Mouse (Mus musculus) ES-Bruce4 (cell line): ENCODE data around the gene Pdzd2. TPM values are rescaled to one million over a fixed set of nuclear protein-coding genes. Genes with fewer than 3 reads are reported as not detected.
A peak's percentile ranks its signal among the peaks of the same experiment; 100 is the strongest.

Experiments
- H3K27ac ChIP-seq: 2 replicates; pipeline ENCODE4 v1.5.1; 2012; ENCODE audit warnings: low read length, inconsistent platforms; ENCODE audit not compliant: insufficient read depth
- H3K27me3 ChIP-seq: 2 replicates; pipeline ENCODE4 v1.6.1; 2012; ENCODE audit warnings: mild to moderate bottlenecking, low read length, inconsistent platforms; ENCODE audit not compliant: control insufficient read depth, poor library complexity, insufficient read depth, severe bottlenecking
- H3K36me3 ChIP-seq: 2 replicates; pipeline ENCODE4 v1.6.1; 2012; ENCODE audit warnings: inconsistent platforms, mild to moderate bottlenecking, low read length, moderate library complexity; ENCODE audit not compliant: control insufficient read depth, poor library complexity, insufficient read depth, severe bottlenecking
- H3K4me1 ChIP-seq: one replicate; pipeline ENCODE4 v1.8.1; 2011; ENCODE audit warnings: low read length; ENCODE audit not compliant: control insufficient read depth, insufficient read depth
- H3K4me3 ChIP-seq: 2 replicates; pipeline ENCODE4 v1.5.1; 2011; ENCODE audit warnings: low read depth, mild to moderate bottlenecking, low read length
- H3K9ac ChIP-seq: 2 replicates; pipeline ENCODE4 v1.6.1; 2012; ENCODE audit warnings: low read depth, mild to moderate bottlenecking, inconsistent platforms; ENCODE audit not compliant: poor library complexity, severe bottlenecking
- H3K9me3 ChIP-seq: replicated peaks from 2 replicates; pipeline ENCODE4 v1.6.1; 2012; ENCODE audit warnings: mild to moderate bottlenecking, low read length, inconsistent platforms; ENCODE audit not compliant: control insufficient read depth, poor library complexity, insufficient read depth, severe bottlenecking
- CTCF ChIP-seq: IDR thresholded peaks from one replicate; pipeline ENCODE4 v1.8.1; 2011; ENCODE audit warnings: low read depth, low read length
- EP300 ChIP-seq: IDR thresholded peaks from 2 replicates; pipeline ENCODE4 v1.6.1; 2011; ENCODE audit warnings: low read depth, low read length; ENCODE audit not compliant: insufficient read depth
- POLR2A ChIP-seq: IDR thresholded peaks from one replicate; pipeline ENCODE4 v1.8.1; 2011; ENCODE audit warnings: low read length; ENCODE audit not compliant: insufficient read depth
- polyA plus RNA-seq: library from polyadenylated mRNA; stranded (reverse); fragments of >200 nt; gene quantifications from 2 replicates; pipeline ENCODE4 v1.2.4, GENCODE M21; 2011; ENCODE audit warnings: low read depth; ENCODE audit not compliant: missing spikeins, insufficient read depth, insufficient read length

Pdzd2 gene
- polyA plus RNA-seq, 1 experiment: 7.3 TPM

DNA sequence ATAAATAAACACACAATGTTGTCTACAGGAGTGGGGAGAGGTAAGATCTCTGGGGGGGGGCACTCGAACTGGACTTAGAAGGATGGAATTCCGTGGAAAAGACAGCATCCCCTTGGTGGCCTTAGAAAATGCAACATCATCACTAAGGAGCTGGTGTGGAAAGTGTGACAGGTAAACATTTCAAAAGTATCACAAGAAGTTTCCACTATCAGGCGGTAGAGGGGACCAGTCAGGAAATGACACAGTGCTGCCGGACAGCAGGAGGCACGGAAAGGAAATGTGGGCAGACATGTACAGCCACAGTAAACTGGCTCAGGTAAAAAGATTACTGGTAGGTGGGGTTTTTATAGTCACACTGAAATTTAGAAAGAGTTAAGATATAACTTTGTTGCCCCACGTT lies 160.5 kb downstream of the Pdzd2 start:
- Histone ChIP-seq H3K36me3 (no peaks in the 10 kb centered on the region), H3K4me3 (no peak overlapping the region), H3K9ac (no peak overlapping the region), H3K27ac (no peak overlapping the region), H3K4me1 (no peaks in the 10 kb centered on the region), H3K27me3 (no peaks in the 10 kb centered on the region), H3K9me3 (no peaks in the 10 kb centered on the region)
- TF ChIP-seq CTCF (no peak), EP300 (no peak), POLR2A (no peak)

DNA sequence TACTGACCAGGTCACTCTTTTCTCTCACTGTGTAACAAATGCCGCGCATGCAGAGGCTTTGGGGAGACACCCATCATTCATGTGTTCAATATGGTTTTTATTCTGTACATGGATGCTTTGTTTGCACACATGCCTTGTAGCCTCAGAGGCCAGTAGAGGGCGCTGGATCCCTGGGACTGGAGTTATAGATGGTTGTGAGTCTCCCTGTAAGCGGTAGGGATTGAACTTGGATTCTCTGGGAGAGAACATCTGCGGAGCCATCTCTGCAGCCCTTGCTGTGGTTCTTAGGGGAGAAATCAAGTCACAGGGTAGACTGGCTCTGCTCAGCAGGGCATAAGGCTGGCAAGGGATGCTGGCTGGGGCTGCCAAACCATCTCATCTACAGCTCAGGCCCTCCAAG lies 161.4 kb downstream of the Pdzd2 start:
- Histone ChIP-seq H3K4me1 (no peaks in the 10 kb centered on the region), H3K36me3 (no peaks in the 10 kb centered on the region), H3K9me3 (no peaks in the 10 kb centered on the region), H3K9ac (no peak overlapping the region), H3K27ac (no peak overlapping the region), H3K27me3 (no peaks in the 10 kb centered on the region), H3K4me3 (no peak overlapping the region)
- TF ChIP-seq POLR2A (no peak), CTCF (peak; percentile 84)

DNA sequence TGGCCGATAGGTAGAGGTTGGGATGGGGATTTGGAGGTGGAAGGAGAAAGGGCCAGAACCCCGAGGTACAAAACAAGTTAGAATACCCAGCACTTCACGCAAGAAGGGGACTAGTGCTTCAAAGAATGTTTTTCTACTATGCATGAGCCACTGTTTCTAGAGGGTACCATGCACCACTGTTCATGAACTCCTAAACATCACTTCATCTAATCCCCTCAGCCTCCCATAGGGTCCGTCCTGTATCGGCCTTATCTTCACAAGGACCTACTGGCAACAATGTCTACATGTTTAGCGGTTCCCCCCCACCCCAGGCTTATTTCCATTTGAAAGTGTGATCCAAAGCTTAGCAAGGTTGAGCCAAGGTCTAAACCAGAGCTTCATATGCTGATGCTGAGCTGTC lies 162.0 kb downstream of the Pdzd2 start:
- Histone ChIP-seq H3K9me3 (no peaks in the 10 kb centered on the region), H3K9ac (no peak overlapping the region), H3K4me1 (no peaks in the 10 kb centered on the region), H3K27ac (no peak overlapping the region), H3K36me3 (no peaks in the 10 kb centered on the region), H3K4me3 (no peak overlapping the region), H3K27me3 (no peaks in the 10 kb centered on the region)
- TF ChIP-seq CTCF (no peak), POLR2A (no peak), EP300 (no peak)

DNA sequence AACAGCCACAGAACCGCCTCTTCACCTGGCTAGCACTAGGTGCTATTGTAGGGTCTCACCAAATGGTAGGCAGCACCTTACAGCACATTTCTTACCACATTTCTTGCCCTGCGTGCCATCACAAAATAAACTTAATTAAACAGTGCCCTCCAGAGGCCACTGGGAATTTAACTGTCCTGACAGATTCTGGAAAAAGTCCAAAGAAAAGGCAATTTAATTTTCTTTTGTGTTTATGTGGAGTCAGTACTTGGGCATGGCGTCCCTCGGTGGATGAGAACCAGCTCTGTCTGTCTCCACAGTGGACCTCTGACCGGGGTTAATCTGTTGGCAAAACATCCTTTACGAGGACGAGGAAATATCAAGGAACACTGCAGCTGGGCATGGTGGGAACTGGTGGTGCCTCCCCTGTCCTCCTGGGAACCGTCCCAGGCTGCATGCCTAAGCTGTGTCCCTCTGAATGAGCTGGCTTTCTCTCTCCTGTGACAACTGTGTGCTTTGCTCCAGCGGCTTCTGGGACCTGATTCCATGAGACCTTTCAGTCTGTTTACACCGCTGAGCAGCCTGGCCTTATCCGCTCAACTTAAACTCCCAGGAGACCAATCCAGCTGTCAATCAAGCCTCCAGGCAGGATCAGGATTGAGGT lies 162.5 kb downstream of the Pdzd2 start:
- Histone ChIP-seq H3K9me3 (no peaks in the 10 kb centered on the region), H3K27ac (no peak overlapping the region), H3K9ac (no peak overlapping the region)

DNA sequence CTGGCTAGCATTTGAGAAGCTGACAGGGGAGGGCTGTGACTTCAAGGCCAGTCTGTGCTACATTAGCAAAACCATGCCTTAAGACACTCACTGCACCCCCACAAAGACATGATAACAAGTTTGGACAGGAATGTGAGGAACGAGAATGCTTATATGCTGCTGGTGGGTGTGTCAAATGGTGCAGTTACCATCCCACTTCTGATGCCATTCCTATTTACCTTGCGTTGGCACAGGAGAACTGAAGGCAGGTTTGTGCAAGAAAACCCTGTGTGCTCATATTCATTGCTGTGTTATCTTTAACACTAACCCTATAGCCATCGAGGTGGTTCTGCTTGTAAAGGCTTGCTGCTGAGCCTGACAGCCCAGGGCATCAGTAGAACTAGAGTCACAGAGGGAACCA lies 166.1 kb downstream of the Pdzd2 start:
- Histone ChIP-seq H3K27ac (no peak overlapping the region), H3K4me3 (no peak overlapping the region), H3K27me3 (no peaks in the 10 kb centered on the region), H3K9ac (no peak overlapping the region), H3K36me3 (no peaks in the 10 kb centered on the region), H3K9me3 (no peaks in the 10 kb centered on the region), H3K4me1 (no peaks in the 10 kb centered on the region)
- TF ChIP-seq CTCF (no peak), POLR2A (no peak)

More for the DNA sequence above, 162.5 kb downstream of the Pdzd2 start:
- H3K4me3 ChIP-seq: no peak overlapping the region
- H3K36me3 ChIP-seq: no peaks in the 10 kb centered on the region
- no peaks in the 10 kb centered on the region for H3K4me1 ChIP-seq
- H3K27me3 ChIP-seq: no peaks in the 10 kb centered on the region
- no peak for TF ChIP-seq EP300
- TF ChIP-seq CTCF: no peak

DNA sequence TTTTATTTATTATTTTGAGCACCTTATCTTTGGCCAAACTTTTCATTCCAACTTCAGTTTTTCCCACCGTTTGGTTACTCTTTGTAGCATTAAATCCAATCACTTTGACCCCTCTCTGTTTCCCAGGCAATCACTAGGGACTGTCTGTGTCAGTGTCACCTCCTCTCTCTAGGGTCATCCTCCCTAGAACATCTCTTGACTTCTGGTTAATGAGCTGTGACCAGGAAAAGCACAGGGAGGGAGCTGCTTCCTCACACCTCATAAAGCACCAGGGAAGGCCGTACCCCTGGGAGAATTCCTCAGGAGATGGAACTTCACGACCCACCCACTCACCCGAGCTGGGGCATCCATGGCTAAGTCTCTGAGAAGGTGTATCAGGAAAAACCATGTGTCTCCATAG lies 168.6 kb downstream of the Pdzd2 start:
- no peaks in the 10 kb centered on the region for H3K4me1 ChIP-seq
- no peak for TF ChIP-seq EP300
- no peak for TF ChIP-seq POLR2A
- no peak for TF ChIP-seq CTCF
- H3K9me3 ChIP-seq: no peaks in the 10 kb centered on the region
- no peaks in the 10 kb centered on the region for H3K36me3 ChIP-seq
- H3K27me3 ChIP-seq: no peaks in the 10 kb centered on the region
- no peak overlapping the region for H3K4me3 ChIP-seq
- H3K9ac ChIP-seq: no peak overlapping the region
- no peak overlapping the region for H3K27ac ChIP-seq
